Mouse (Mus musculus) CD4-positive helper T cell, adult 2 months (primary cell): Measurements from ENCODE around the gene Olfr1352.
"Not testable (repeated sequence)": the region's sequence is repeated elsewhere in the genome, so short reads cannot be mapped to it uniquely, and the experiment has no call there.

ENCODE experiments used
- DNase-seq: peaks from one replicate; pipeline ENCODE4 v3.0.0-alpha.2; 2012; ENCODE audit warnings: low read depth, missing footprints, low spot score

Gene Olfr1352

GRCm38 (mm10) chr10:78980750-78981149, at the start of gene Olfr1352:
TSS of gene Olfr1352 (plus strand) at chr10:78981050.
- no peak for DNase-seq

GRCm38 (mm10) chr10:78950336-78950735, 30.5 kb upstream of the Olfr1352 start, which contains the start of gene Olfr8:
TSS of gene Olfr8 (plus strand) at chr10:78950636.
- not testable (repeated sequence) for DNase-seq

GRCm38 (mm10) chr10:78963009-78963408, 17.8 kb upstream of the Olfr1352 start, which contains the start of gene Olfr1353:
TSS of gene Olfr1353 (plus strand) at chr10:78963309.
- DNase-seq, result not testable (repeated sequence)

GRCm38 (mm10) chr10:79012172-79012571, 31.3 kb downstream of the Olfr1352 start, which contains the start of gene Olfr1351:
TSS of gene Olfr1351 (plus strand) at chr10:79012472.
- DNase-seq, result no peak

- DNase-seq, result no peak
Measured at GRCm38 (mm10) chr10:79028441-79028840, 47.6 kb downstream of the Olfr1352 start, which contains the start of gene Olfr57. TSS of gene Olfr57 (plus strand) at chr10:79028741.
